Mouse (Mus musculus) C2C12 (cell line): ENCODE data around the gene Tnnc1.

Experiments
- CTCF ChIP-seq: IDR thresholded peaks from one replicate; pipeline ENCODE4 v1.5.1; 2011; ENCODE audit not compliant: control insufficient read depth, insufficient read depth, insufficient read length
- FOSL1 ChIP-seq: IDR thresholded peaks from one replicate; pipeline ENCODE4 v1.8.0; 2011; ENCODE audit warnings: mild to moderate bottlenecking, low read length; ENCODE audit not compliant: poor library complexity, insufficient read depth, severe bottlenecking
- MAX ChIP-seq: IDR thresholded peaks from one replicate; pipeline ENCODE4 v1.6.1; 2011; ENCODE audit warnings: mild to moderate bottlenecking, control low read depth
- MYOD1 ChIP-seq: IDR thresholded peaks from one replicate; pipeline ENCODE4 v1.6.1; 2011; ENCODE audit warnings: low read depth; ENCODE audit not compliant: control insufficient read depth, insufficient read length
- USF1 ChIP-seq: IDR thresholded peaks from one replicate; pipeline ENCODE4 v1.6.1; 2011; ENCODE audit warnings: low read depth, mild to moderate bottlenecking, control low read depth, moderate library complexity

DNA sequence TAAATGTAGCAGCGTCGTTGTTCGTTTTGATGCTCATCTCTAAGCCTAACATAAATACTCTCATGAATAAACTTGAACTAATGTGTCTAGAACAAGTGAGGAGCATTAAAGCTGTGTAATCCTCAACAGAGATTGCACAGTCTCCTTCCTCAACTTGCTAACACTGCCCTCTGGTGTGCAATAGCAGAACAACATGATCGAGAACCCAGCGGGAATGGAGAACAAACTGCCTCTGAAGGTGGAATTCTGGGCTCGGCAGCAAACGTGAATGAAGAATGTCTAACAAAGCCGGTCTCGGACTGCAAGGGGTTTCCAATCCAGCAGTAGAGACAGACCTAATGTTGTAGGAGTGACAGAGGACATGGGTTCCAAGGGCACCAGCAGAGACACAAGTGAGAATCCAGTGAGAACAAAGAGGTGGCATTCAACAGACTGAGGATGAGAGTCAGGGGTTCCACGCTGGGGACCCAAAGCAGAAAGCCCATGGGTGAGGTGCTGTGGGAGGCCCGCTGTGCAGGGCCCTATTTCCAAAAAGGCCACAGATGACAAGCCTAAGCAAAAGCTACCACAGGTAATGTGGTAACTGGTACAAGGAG, 26.0 kb downstream of the Tnnc1 start:
- TF ChIP-seq USF1 (no peak), CTCF (peak; percentile 34), MAX (no peak), FOSL1 (no peak), MYOD1 (no peak)
